Mouse (Mus musculus) G1E (cell line): ENCODE results near the gene Irf2bp1.

ENCODE experiments used
- CTCF ChIP-seq: IDR thresholded peaks from 2 replicates; pipeline ENCODE4 v1.5.1; 2012; ENCODE audit warnings: low read depth, low read length, inconsistent platforms, mixed read lengths
- GATA2 ChIP-seq: IDR thresholded peaks from 2 replicates; pipeline ENCODE4 v1.6.1; 2012; ENCODE audit warnings: low read depth, low read length, inconsistent platforms, borderline replicate concordance
- TAL1 ChIP-seq: conservative IDR thresholded peaks from 2 replicates; pipeline ENCODE4 v1.6.1; 2012; ENCODE audit warnings: low read depth, low read length, inconsistent platforms, mixed read lengths

DNA sequence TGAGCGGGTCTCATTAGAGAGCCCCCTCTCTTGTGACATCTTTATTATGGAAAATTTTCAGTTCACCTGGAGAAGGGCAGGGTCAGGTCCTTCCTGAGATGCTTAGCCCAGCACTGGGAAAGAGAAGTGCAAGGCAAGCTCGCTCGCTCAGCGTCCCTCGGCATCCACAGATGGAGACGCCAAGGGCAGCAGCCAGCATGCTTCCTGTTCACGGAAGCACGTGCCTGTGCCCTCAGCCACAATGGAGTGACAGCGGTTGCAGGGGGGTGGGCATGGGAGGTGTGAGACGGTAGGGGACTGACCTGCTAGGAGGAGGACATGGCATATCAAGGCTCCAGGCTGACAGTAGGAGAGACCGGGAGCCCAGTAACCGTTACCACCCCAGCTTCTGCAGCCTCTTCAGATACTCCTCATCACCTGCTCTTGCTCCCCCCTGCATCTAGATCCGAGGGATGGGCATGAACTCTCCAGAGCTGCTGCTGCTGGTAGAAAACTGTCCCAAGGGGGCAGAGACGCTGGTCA lies 44.2 kb downstream of the Irf2bp1 start:
- TF ChIP-seq CTCF (no peak), TAL1 (no peak), GATA2 (no peak)
